Mouse (Mus musculus) gastrocnemius, postnatal 14 days (tissue): ENCODE data around the gene Tmem56. TPM values are rescaled to one million over a fixed set of nuclear protein-coding genes. Genes with fewer than 3 reads are reported as not detected.
A peak's percentile ranks its signal among the peaks of the same experiment; 100 is the strongest.

Source experiments
- DNase-seq: peaks from one replicate; pipeline ENCODE4 v3.0.0; 2021; ENCODE audit warnings: mixed read lengths
- intact Hi-C: fragments of 180-260 bp; cut with DNase I; formaldehyde crosslinking; loops from one replicate; pipeline ENCODE4 v1.15.1; 2025; ENCODE audit warnings: low total_unique reads
- total RNA-seq, 2 experiments: library from RNA; stranded (reverse); gene quantifications; 2 replicates each; pipeline ENCODE4 v1.2.3; 2021

Tmem56 gene
- total RNA-seq, 2 experiments from 2014 or later = 9.4 to 9.5 TPM

- intact Hi-C loops = no loop called here
- no peak for DNase-seq
Observed at GRCm38 (mm10) chr3:121250576-121251433, 32.1 kb downstream of the Tmem56 start.

GRCm38 (mm10) chr3:121250048-121250447 is 32.9 kb downstream of the Tmem56 start:
- intact Hi-C loops = no loop called here
- peak; percentile 41 for DNase-seq

GRCm38 (mm10) chr3:121242941-121243340 is 40.0 kb downstream of the Tmem56 start:
- no peak for DNase-seq
- intact Hi-C loops = no loop called here

GRCm38 (mm10) chr3:121242111-121242936 is 40.6 kb downstream of the Tmem56 start:
- intact Hi-C loops = no loop called here
- DNase-seq = no peak

GRCm38 (mm10) chr3:121240362-121241040 is 42.4 kb downstream of the Tmem56 start:
- intact Hi-C loops = no loop called here
- no peak for DNase-seq

- DNase-seq = no peak
- intact Hi-C loops = no loop called here
Observed at GRCm38 (mm10) chr3:121239096-121239495, 43.8 kb downstream of the Tmem56 start.

- no peak for DNase-seq
- intact Hi-C loops = no loop called here
Observed at GRCm38 (mm10) chr3:121224763-121225162, 58.1 kb downstream of the Tmem56 start.

GRCm38 (mm10) chr3:121224185-121224584 is 58.7 kb downstream of the Tmem56 start:
- DNase-seq = no peak

GRCm38 (mm10) chr3:121221987-121222386 is 60.9 kb downstream of the Tmem56 start:
- intact Hi-C loops = no loop called here
- no peak for DNase-seq

More at GRCm38 (mm10) chr3:121224185-121224584, 58.7 kb downstream of the Tmem56 start:
- intact Hi-C loops = no loop called here

GRCm38 (mm10) chr3:121217011-121217410 is 65.9 kb downstream of the Tmem56 start:
- no peak for DNase-seq
- intact Hi-C loops = no loop called here

- intact Hi-C loops = no loop called here
- no peak for DNase-seq
Observed at GRCm38 (mm10) chr3:121213501-121213900, 69.4 kb downstream of the Tmem56 start.

GRCm38 (mm10) chr3:121212156-121212555 is 70.7 kb downstream of the Tmem56 start:
- intact Hi-C loops = no loop called here
- no peak for DNase-seq

GRCm38 (mm10) chr3:121208994-121209393 is 73.9 kb downstream of the Tmem56 start:
- DNase-seq = no peak
- intact Hi-C loops = no loop called here

- intact Hi-C loops = no loop called here
- DNase-seq = peak; percentile 15
Observed at GRCm38 (mm10) chr3:121206202-121206882, 76.6 kb downstream of the Tmem56 start.

GRCm38 (mm10) chr3:121202638-121203037 is 80.3 kb downstream of the Tmem56 start:
- DNase-seq = no peak
- intact Hi-C loops = no loop called here

GRCm38 (mm10) chr3:121201012-121201747 is 81.7 kb downstream of the Tmem56 start:
- intact Hi-C loops = no loop called here

GRCm38 (mm10) chr3:121189199-121189598 is 93.7 kb downstream of the Tmem56 start:
- intact Hi-C loops = no loop called here
- no peak for DNase-seq

More at GRCm38 (mm10) chr3:121201012-121201747, 81.7 kb downstream of the Tmem56 start:
- DNase-seq = no peak

- intact Hi-C loops = no loop called here
- DNase-seq = no peak
Observed at GRCm38 (mm10) chr3:121187510-121187909, 95.4 kb downstream of the Tmem56 start.

- no peak for DNase-seq
- intact Hi-C loops = no loop called here
Observed at GRCm38 (mm10) chr3:121186925-121187324, 96.0 kb downstream of the Tmem56 start.
